Mouse (Mus musculus) effector memory CD4-positive, alpha-beta T cell, adult 5 months (primary cell): Measurements from ENCODE around the gene Tmem56. TPM values are rescaled to one million over a fixed set of nuclear protein-coding genes. Genes with fewer than 3 reads are reported as not detected.

Experiments used
- polyA plus RNA-seq: library from polyadenylated mRNA; unstranded; fragments of 100-300 nt; shearing (Covaris generic); gene quantifications from one replicate; pipeline ENCODE4 v1.2.1, GENCODE M21; 2017

Gene Tmem56
- not detected for polyA plus RNA-seq

GRCm38 (mm10) chr3:121282998-121283397 is at the start of gene Tmem56:
TSS of gene Tmem56 (minus strand) at chr3:121283098.

GRCm38 (mm10) chr3:121291560-121292258 is 8.8 kb upstream of the Tmem56 start, which contains the start of gene Alg14:
TSS of gene Alg14 (plus strand) at chr3:121291773.

GRCm38 (mm10) chr3:121171243-121171871 is 111.5 kb downstream of the Tmem56 start, which contains the start of gene Rwdd3:
TSS of gene Rwdd3 (minus strand) at chr3:121171695.

Other genes with a start within 250 kb of the Tmem56 start
- gene Rwdd3, start 111.4 kb downstream of the Tmem56 start, polyA plus RNA-seq: 1.3 TPM
- 10.3 TPM for gene Alg14, start 8.7 kb upstream of the Tmem56 start, polyA plus RNA-seq
- 6.6 TPM for gene Cnn3, start 143.4 kb upstream of the Tmem56 start, polyA plus RNA-seq
- gene Slc44a3, start 249.3 kb upstream of the Tmem56 start, polyA plus RNA-seq: not detected